Mouse (Mus musculus): ENCODE results near the gene Atp4a. TPM values are rescaled to one million over a fixed set of nuclear protein-coding genes. Genes with fewer than 3 reads are reported as not detected.
"Not testable (repeated sequence)": the region's sequence is repeated elsewhere in the genome, so short reads cannot be mapped to it uniquely, and the experiment has no call there.

The Atp4a gene
- polyA plus RNA-seq, 1 experiment from 2014 or later: 5.0 TPM

DNA sequence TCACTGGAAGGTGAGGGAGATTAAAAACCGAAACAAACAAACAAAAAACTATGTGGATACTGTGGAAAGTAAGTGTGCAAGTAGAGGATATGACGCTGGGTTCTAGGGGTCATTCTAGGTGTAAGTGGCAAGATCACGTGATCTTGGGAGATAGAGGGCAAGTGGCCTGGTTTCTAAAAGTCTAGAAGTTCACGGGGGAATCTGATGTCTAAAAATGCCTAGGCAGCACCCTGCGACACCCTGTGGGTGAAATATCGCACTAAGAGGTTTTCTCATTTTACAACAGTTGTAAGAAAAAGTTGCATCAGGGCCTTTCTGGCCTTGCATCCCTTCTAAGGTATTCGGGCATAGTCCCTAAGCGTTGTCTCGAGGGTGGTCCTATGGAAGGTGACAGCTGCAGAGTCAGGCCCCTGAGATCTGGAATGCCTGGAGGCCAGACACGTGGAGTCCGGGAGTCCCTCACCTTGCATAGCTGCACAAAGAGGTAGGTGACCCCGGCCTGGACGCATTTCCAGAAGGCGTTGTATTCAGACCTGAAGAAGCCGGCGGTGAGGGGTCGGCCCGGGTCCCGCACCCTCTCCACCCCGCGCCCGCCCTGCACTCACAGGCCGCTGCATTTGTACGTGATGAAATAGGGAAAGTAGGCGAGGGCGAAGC, 16.9 kb downstream of the Atp4a start:
- peak; percentile 24; the same call in 1 of the 2 replicates for TF ChIP-seq CTCF (IDR thresholded peaks at IDR 0.05; ENCODE audit: low read depth)
- no peaks in the 10 kb centered on the region for H3K27me3 ChIP-seq (ENCODE audit: insufficient read depth, low read length)
- peak overlapping the region; percentile 68 for H3K4me3 ChIP-seq (replicated peaks; ENCODE audit: low read depth, low read length)
- peak; percentile 28 for DNase-seq (ENCODE audit: low spot score)
- no peaks in the 10 kb centered on the region for H3K9me3 ChIP-seq (replicated peaks; ENCODE audit: low read length)
- no peaks in the 10 kb centered on the region for H3K36me3 ChIP-seq (ENCODE audit: insufficient read depth, low read length)
- H3K4me1 ChIP-seq (replicated peaks; ENCODE audit: insufficient read depth, low read length): peaks cover 12% of the 10 kb centered on the region
- WGBS: 6% methylated on average over 26 of the region's 26 CpGs
- peak overlapping the region; percentile 83 for H3K27ac ChIP-seq
- peak overlapping the region; percentile 84 for H3K4me2 ChIP-seq (ENCODE audit: low read length)
- H3K9ac ChIP-seq (ENCODE audit: low read depth, low read length): peak overlapping the region; percentile 82
- peak; percentile 47 for ATAC-seq (replicated peaks; ENCODE audit: low FRiP score, low read depth)

DNA sequence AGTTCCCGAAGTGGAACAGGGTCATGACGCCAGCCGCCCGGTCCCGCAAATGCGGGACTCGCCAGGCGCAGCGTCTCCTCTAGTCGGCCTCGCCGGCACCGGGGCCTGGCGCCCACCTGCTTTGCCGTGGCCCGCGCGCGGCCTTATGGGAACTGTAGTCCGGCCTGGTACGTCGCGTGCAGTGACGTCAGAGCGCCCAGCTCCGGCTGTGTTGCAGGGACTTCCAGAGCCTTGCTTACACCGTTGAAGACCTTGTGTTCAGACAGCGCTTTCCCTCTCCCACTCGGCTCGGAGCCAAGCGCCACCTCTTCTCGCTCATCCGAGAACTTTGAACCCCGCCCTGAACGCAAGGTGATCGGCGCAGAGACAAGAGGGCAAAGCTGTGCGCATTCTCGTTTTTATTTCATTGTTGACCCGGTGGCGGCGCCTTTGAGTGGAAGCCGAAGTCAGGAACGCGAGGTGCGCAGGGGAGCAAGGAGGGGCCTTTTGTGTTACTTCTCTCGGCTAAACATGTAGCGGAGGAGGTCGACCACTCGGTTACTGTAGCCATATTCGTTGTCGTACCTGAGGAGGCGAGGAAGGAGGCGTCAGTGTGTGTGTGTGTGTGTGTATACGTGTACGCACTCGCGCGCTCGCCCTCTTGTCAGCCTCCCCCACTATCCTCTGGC, 17.5 kb downstream of the Atp4a start, which contains the start of gene Tmem147:
Gene Tmem147 (minus strand): TSS at position 145 of the 668 bp plus-strand sequence.
- under 1% methylated on average over 60 of the region's 60 CpGs for WGBS
- Histone ChIP-seq H3K9me3 (replicated peaks; ENCODE audit: low read length) (no peaks in the 10 kb centered on the region), H3K36me3 (ENCODE audit: insufficient read depth, low read length) (no peaks in the 10 kb centered on the region), H3K9ac (ENCODE audit: low read depth, low read length) (peak within 1 kb of the TSS; percentile 82), H3K27me3 (ENCODE audit: insufficient read depth, low read length) (no peaks in the 10 kb centered on the region), H3K27ac (peak within 1 kb of the TSS; percentile 83), H3K4me3 (replicated peaks; ENCODE audit: low read depth, low read length) (peak within 1 kb of the TSS; percentile 68), H3K4me1 (replicated peaks; ENCODE audit: insufficient read depth, low read length) (peaks cover 12% of the 10 kb centered on the region), H3K4me2 (ENCODE audit: low read length) (peak within 1 kb of the TSS; percentile 84)
- peak; percentile 97 for ATAC-seq (replicated peaks; ENCODE audit: low FRiP score, low read depth)
- peak; percentile 96 for DNase-seq (ENCODE audit: low spot score)
- peak; percentile 49; the same call in 1 of the 2 replicates for TF ChIP-seq CTCF (IDR thresholded peaks at IDR 0.05; ENCODE audit: low read depth)

DNA sequence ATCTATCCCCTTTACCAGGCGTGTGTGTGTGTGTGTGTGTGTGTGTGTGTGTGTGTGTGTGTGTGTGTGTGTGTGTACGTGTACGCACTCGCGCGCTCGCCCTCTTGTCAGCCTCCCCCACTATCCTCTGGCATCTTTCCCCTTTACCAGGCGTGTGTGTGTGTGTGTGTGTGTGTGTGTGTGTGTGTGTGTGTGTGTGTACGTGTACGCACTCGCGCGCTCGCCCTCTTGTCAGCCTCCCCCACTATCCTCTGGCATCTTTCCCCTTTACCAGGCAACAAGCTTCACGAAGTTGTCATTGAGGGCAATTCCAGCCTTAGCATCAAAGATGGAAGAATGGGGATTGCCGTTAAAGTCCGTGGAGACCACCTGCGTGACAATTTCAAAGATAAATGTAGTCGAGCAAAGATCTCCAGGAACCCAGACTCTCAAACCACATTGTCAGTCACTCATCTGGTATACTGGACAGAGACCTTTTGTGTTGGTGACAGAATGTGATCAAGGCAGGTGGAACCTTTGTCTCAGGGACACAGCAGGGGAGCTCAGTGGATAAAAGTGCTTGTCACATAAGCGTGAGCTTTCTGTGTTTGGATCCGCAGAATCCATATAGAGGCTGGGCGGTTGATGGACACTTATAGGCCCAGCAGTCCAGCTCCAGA, 18.2 kb downstream of the Atp4a start:
- 17% methylated on average over 17 of the region's 22 CpGs for WGBS
- H3K27ac ChIP-seq: peak overlapping the region; percentile 83
- not testable (repeated sequence) for DNase-seq (ENCODE audit: low spot score); H3K27me3 ChIP-seq (ENCODE audit: insufficient read depth, low read length); ATAC-seq (replicated peaks; ENCODE audit: low FRiP score, low read depth); H3K9me3 ChIP-seq (replicated peaks; ENCODE audit: low read length); H3K36me3 ChIP-seq (ENCODE audit: insufficient read depth, low read length)
- peak overlapping the region; percentile 84 for H3K4me2 ChIP-seq (ENCODE audit: low read length)
- H3K4me1 ChIP-seq (replicated peaks; ENCODE audit: insufficient read depth, low read length): peaks cover 12% of the 10 kb centered on the region
- H3K4me3 ChIP-seq (replicated peaks; ENCODE audit: low read depth, low read length): peak overlapping the region; percentile 68
- peak overlapping the region; percentile 82 for H3K9ac ChIP-seq (ENCODE audit: low read depth, low read length)

DNA sequence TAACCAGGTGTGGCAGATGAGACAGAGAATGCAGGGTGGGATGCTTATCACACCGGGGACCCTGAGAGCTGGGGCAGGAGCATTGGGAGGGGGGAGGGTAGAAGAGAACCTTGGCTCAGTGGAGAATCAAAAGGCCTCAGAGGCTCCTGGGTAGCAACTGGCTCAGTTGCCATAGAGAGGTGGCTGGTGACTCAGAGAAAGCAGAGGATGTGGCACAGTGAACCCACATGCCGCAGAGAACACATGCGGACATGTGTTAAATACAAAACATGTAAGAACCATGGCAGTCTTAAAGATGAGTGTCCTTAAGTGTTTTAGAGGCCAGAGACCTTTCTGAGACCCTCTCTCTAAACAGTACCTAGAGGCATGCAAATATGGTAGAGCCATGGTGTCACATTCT, 24.2 kb downstream of the Atp4a start:
- no peak for TF ChIP-seq CTCF (IDR thresholded peaks at IDR 0.05; ENCODE audit: low read depth)
- WGBS: 93% methylated on average over 3 of the region's 3 CpGs
- Histone ChIP-seq H3K36me3 (ENCODE audit: insufficient read depth, low read length) (peaks cover 15% of the 10 kb centered on the region; the same call in 1 of the 2 replicates), H3K27me3 (ENCODE audit: insufficient read depth, low read length) (no peaks in the 10 kb centered on the region), H3K4me1 (replicated peaks; ENCODE audit: insufficient read depth, low read length) (no peaks in the 10 kb centered on the region; the same call in 1 of the 2 replicates), H3K27ac (no peak overlapping the region), H3K9me3 (replicated peaks; ENCODE audit: low read length) (no peaks in the 10 kb centered on the region), H3K4me3 (replicated peaks; ENCODE audit: low read depth, low read length) (no peak overlapping the region), H3K9ac (ENCODE audit: low read depth, low read length) (no peak overlapping the region), H3K4me2 (ENCODE audit: low read length) (no peak overlapping the region)
- no peak for DNase-seq (ENCODE audit: low spot score)
- ATAC-seq (replicated peaks; ENCODE audit: low FRiP score, low read depth): no peak

DNA sequence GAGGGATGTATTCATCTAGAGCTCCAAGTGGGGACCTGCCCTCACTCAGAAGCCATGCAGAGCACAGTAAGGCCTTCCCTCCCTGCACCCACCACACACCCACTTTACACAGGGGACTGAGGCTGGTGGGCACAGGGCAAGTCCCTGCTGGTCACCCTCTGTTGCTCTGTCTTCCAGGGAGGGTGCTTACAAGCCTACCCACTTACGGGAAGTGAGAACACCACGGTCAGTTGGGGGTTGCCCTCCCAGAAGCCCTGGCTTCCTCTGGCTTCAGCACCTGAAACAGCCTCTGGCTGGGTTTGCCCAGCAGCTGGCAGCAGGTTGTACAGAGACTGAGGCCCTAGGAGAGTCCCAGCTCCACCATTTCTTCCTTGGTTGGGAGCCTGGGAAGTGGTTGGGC, 30.6 kb downstream of the Atp4a start:
- H3K4me2 ChIP-seq (ENCODE audit: low read length); H3K4me1 ChIP-seq (replicated peaks; ENCODE audit: insufficient read depth, low read length); DNase-seq (ENCODE audit: low spot score); H3K4me3 ChIP-seq (replicated peaks; ENCODE audit: low read depth, low read length); H3K27me3 ChIP-seq (ENCODE audit: insufficient read depth, low read length); H3K9me3 ChIP-seq (replicated peaks; ENCODE audit: low read length); H3K36me3 ChIP-seq (ENCODE audit: insufficient read depth, low read length); H3K9ac ChIP-seq (ENCODE audit: low read depth, low read length); ATAC-seq (replicated peaks; ENCODE audit: low FRiP score, low read depth); H3K27ac ChIP-seq: not testable (repeated sequence)
- WGBS: 56% methylated on average over 2 of the region's 2 CpGs

DNA sequence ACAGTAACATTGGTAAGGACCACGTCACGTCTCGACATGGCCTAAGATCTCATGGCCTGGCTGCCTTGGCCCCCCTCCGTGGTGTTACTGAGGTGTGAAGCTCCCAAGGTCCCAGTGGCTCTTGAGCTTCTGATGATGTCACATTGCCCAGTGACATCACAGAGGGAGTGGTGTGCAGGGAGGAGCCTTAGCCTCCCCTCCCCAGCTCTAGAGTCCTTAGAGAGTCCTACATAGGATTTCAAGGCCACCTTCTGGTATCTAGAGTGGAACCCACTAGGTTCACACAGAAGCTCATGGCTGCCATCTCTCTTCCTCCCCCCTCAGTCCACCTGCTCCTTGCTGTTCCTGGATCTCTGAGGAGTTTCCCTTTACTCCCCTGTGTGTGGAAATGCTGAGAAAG, 31.6 kb downstream of the Atp4a start, which contains the start of gene Gapdhs:
Gene Gapdhs (minus strand): TSS at position 65 of the 400 bp plus-strand sequence.
- not testable (repeated sequence) for H3K9me3 ChIP-seq (replicated peaks; ENCODE audit: low read length); H3K27me3 ChIP-seq (ENCODE audit: insufficient read depth, low read length); H3K4me1 ChIP-seq (replicated peaks; ENCODE audit: insufficient read depth, low read length); H3K9ac ChIP-seq (ENCODE audit: low read depth, low read length); H3K4me2 ChIP-seq (ENCODE audit: low read length); DNase-seq (ENCODE audit: low spot score); ATAC-seq (replicated peaks; ENCODE audit: low FRiP score, low read depth); H3K4me3 ChIP-seq (replicated peaks; ENCODE audit: low read depth, low read length); H3K36me3 ChIP-seq (ENCODE audit: insufficient read depth, low read length); H3K27ac ChIP-seq
- WGBS: 100% methylated on average over 1 of the region's 4 CpGs
